Mouse (Mus musculus) lung, embryonic 16.5 days (tissue): ENCODE data around the gene Mctp2. TPM values are rescaled to one million over a fixed set of nuclear protein-coding genes. Genes with fewer than 3 reads are reported as not detected.
A peak's percentile ranks its signal among the peaks of the same experiment; 100 is the strongest.

ENCODE experiments used
- ATAC-seq: fragments of 200-750 bp; cut with Nextera tagmentation; 2 replicates; pipeline ENCODE4 v1.8.0; 2017; ENCODE audit warnings: low read depth, mild to moderate bottlenecking, moderate library complexity
- H3K27ac ChIP-seq: fragments of 300-500 bp; sonication (generic); 2 replicates; pipeline ENCODE4 v1.5.1; 2014; ENCODE audit warnings: mild to moderate bottlenecking, control low read depth, low read length
- H3K27me3 ChIP-seq: fragments of 300-500 bp; sonication (generic); 2 replicates; pipeline ENCODE4 v1.6.1; 2014; ENCODE audit warnings: low read depth, low read length, mixed read lengths; ENCODE audit not compliant: control insufficient read depth, insufficient read depth
- H3K36me3 ChIP-seq: fragments of 300-500 bp; sonication (generic); 2 replicates; pipeline ENCODE4 v1.6.1; 2014; ENCODE audit warnings: low read length; ENCODE audit not compliant: control insufficient read depth, insufficient read depth
- H3K4me1 ChIP-seq: fragments of 300-500 bp; sonication (generic); replicated peaks from 2 replicates; pipeline ENCODE4 v1.6.1; 2014; ENCODE audit warnings: low read length, mixed read lengths; ENCODE audit not compliant: control insufficient read depth, insufficient read depth
- H3K4me2 ChIP-seq: fragments of 300-500 bp; sonication (generic); 2 replicates; pipeline ENCODE4 v1.6.1; 2014; ENCODE audit warnings: low read depth, low read length, control low read depth
- H3K4me3 ChIP-seq: fragments of 300-500 bp; sonication (generic); 2 replicates; pipeline ENCODE4 v1.5.1; 2014; ENCODE audit warnings: mild to moderate bottlenecking, low read length, control low read depth
- H3K9ac ChIP-seq: fragments of 300-500 bp; sonication (generic); 2 replicates; pipeline ENCODE4 v1.6.1; 2014; ENCODE audit warnings: low read length, control low read depth
- H3K9me3 ChIP-seq: fragments of 300-500 bp; sonication (generic); 2 replicates; pipeline ENCODE4 v1.6.1; 2016; ENCODE audit warnings: low read length; ENCODE audit not compliant: control insufficient read depth
- WGBS: fragments of 180-500 bp; shearing (Covaris S2); extraction: QIAGEN DNeasy Blood & Tissue Kit; methylation state at CpG from one replicate; pipeline ENCODE4 v1.1.7; 2014; 5-methylcytosine and 5-hydroxymethylcytosine counted together
- polyA plus RNA-seq: library from polyadenylated mRNA; unstranded; fragments of >200 nt; fragmentation: Nextera tagmentation; extraction: Ambion mirVana; gene quantifications from 2 replicates; pipeline ENCODE4 v1.2.1, GENCODE M21; 2015

Gene Mctp2
- polyA plus RNA-seq, 1 experiment from 2014 or later = 4.6 TPM

GRCm38 (mm10) chr7:72311582-72311981 is 5.2 kb upstream of the Mctp2 start:
- H3K9ac ChIP-seq = no peak overlapping the region
- no peak overlapping the region for H3K4me2 ChIP-seq
- no peak overlapping the region for H3K27ac ChIP-seq
- H3K27me3 ChIP-seq = no peaks in the 10 kb centered on the region
- H3K4me3 ChIP-seq = no peak overlapping the region
- 51% methylated on average over 8 of the region's 8 CpGs for WGBS
- no peak for ATAC-seq
- no peaks in the 10 kb centered on the region for H3K9me3 ChIP-seq
- no peaks in the 10 kb centered on the region for H3K4me1 ChIP-seq
- H3K36me3 ChIP-seq = no peaks in the 10 kb centered on the region

GRCm38 (mm10) chr7:72308078-72308477 is 1.7 kb upstream of the Mctp2 start:
- H3K36me3 ChIP-seq = no peaks in the 10 kb centered on the region
- whole genome bisulfite sequencing = 71% methylated on average over 5 of the region's 5 CpGs

GRCm38 (mm10) chr7:72306847-72307246 is 439 bp upstream of the Mctp2 start:
- H3K27ac ChIP-seq = no peak overlapping the region; the same call in 1 of the 2 replicates
- H3K4me2 ChIP-seq = peak overlapping the region; percentile 95
- H3K9me3 ChIP-seq = no peaks in the 10 kb centered on the region
- ATAC-seq = peak; percentile 39
- H3K4me3 ChIP-seq = peak overlapping the region; percentile 78
- 7% methylated on average over 7 of the region's 7 CpGs for WGBS
- no peaks in the 10 kb centered on the region for H3K36me3 ChIP-seq
- H3K4me1 ChIP-seq = no peaks in the 10 kb centered on the region; the same call in 1 of the 2 replicates
- H3K27me3 ChIP-seq = no peaks in the 10 kb centered on the region
- peak overlapping the region; percentile 78 for H3K9ac ChIP-seq

More at GRCm38 (mm10) chr7:72308078-72308477, 1.7 kb upstream of the Mctp2 start:
- no peak for ATAC-seq
- no peaks in the 10 kb centered on the region; the same call in 1 of the 2 replicates for H3K4me1 ChIP-seq
- no peaks in the 10 kb centered on the region for H3K9me3 ChIP-seq
- H3K4me2 ChIP-seq = no peak overlapping the region
- no peaks in the 10 kb centered on the region for H3K27me3 ChIP-seq
- no peak overlapping the region for H3K27ac ChIP-seq
- H3K4me3 ChIP-seq = no peak overlapping the region
- no peak overlapping the region for H3K9ac ChIP-seq

GRCm38 (mm10) chr7:72305971-72306370 is 437 bp downstream of the Mctp2 start:
- Histone ChIP-seq H3K4me1 (no peaks in the 10 kb centered on the region; the same call in 1 of the 2 replicates), H3K9me3 (no peaks in the 10 kb centered on the region), H3K4me2 (peak overlapping the region; percentile 95), H3K9ac (peak overlapping the region; percentile 78), H3K27ac (peak overlapping the region; percentile 26; the same call in 1 of the 2 replicates), H3K4me3 (peak overlapping the region; percentile 78), H3K36me3 (no peaks in the 10 kb centered on the region), H3K27me3 (no peaks in the 10 kb centered on the region)
- peak; percentile 48 for ATAC-seq
- WGBS = 1% methylated on average over 14 of the region's 14 CpGs

- Histone ChIP-seq H3K4me3 (no peak overlapping the region), H3K4me1 (no peaks in the 10 kb centered on the region; the same call in 1 of the 2 replicates), H3K27me3 (no peaks in the 10 kb centered on the region), H3K27ac (no peak overlapping the region), H3K9me3 (no peaks in the 10 kb centered on the region), H3K4me2 (no peak overlapping the region), H3K9ac (no peak overlapping the region), H3K36me3 (no peaks in the 10 kb centered on the region)
- no peak for ATAC-seq
- WGBS = 67% methylated on average over 4 of the region's 4 CpGs
These were observed 4.7 kb downstream of the Mctp2 start for GRCm38 (mm10) chr7:72301667-72302066.

- no peak overlapping the region for H3K4me3 ChIP-seq
- H3K36me3 ChIP-seq = no peaks in the 10 kb centered on the region
- H3K27ac ChIP-seq = no peak overlapping the region
- WGBS = 74% methylated on average over 6 of the region's 6 CpGs
- H3K27me3 ChIP-seq = no peaks in the 10 kb centered on the region
- no peaks in the 10 kb centered on the region; the same call in 1 of the 2 replicates for H3K4me1 ChIP-seq
- no peaks in the 10 kb centered on the region for H3K9me3 ChIP-seq
- ATAC-seq = no peak
- no peak overlapping the region for H3K4me2 ChIP-seq
- no peak overlapping the region for H3K9ac ChIP-seq
These were observed 6.7 kb downstream of the Mctp2 start for GRCm38 (mm10) chr7:72299726-72300125.

- Histone ChIP-seq H3K4me3 (no peak overlapping the region), H3K27ac (no peak overlapping the region), H3K4me1 (no peaks in the 10 kb centered on the region; the same call in 1 of the 2 replicates), H3K4me2 (no peak overlapping the region), H3K27me3 (no peaks in the 10 kb centered on the region), H3K9me3 (no peaks in the 10 kb centered on the region), H3K36me3 (no peaks in the 10 kb centered on the region), H3K9ac (no peak overlapping the region)
- WGBS = 86% methylated on average over 5 of the region's 5 CpGs
- no peak for ATAC-seq
These were observed 9.4 kb downstream of the Mctp2 start for GRCm38 (mm10) chr7:72297013-72297412.

- H3K4me1 ChIP-seq = no peaks in the 10 kb centered on the region; the same call in 1 of the 2 replicates
- H3K4me2 ChIP-seq = no peak overlapping the region
- H3K9me3 ChIP-seq = no peaks in the 10 kb centered on the region
- no peaks in the 10 kb centered on the region for H3K27me3 ChIP-seq
- H3K27ac ChIP-seq = no peak overlapping the region
- H3K9ac ChIP-seq = no peak overlapping the region
- H3K36me3 ChIP-seq = no peaks in the 10 kb centered on the region
- 59% methylated on average over 2 of the region's 2 CpGs for WGBS
- H3K4me3 ChIP-seq = no peak overlapping the region
- no peak for ATAC-seq
These were observed 10.2 kb downstream of the Mctp2 start for GRCm38 (mm10) chr7:72296171-72296570.

GRCm38 (mm10) chr7:72294886-72295285 is 11.5 kb downstream of the Mctp2 start:
- H3K27me3 ChIP-seq = no peaks in the 10 kb centered on the region
- H3K27ac ChIP-seq = no peak overlapping the region
- no peak overlapping the region for H3K9ac ChIP-seq
- no peak for ATAC-seq
- 60% methylated on average over 2 of the region's 2 CpGs for WGBS
- no peaks in the 10 kb centered on the region for H3K36me3 ChIP-seq
- no peaks in the 10 kb centered on the region; the same call in 1 of the 2 replicates for H3K4me1 ChIP-seq
- H3K4me2 ChIP-seq = no peak overlapping the region
- no peak overlapping the region for H3K4me3 ChIP-seq
- H3K9me3 ChIP-seq = no peaks in the 10 kb centered on the region
